Mouse (Mus musculus): ENCODE data around the gene Spef2.

GRCm38 (mm10) chr15:9624619-9625018 lies 124.0 kb downstream of the Spef2 start:
- TF ChIP-seq CTCF (IDR thresholded peaks at IDR 0.05; ENCODE audit: extremely low read depth, insufficient read depth, low read length) (no peak), POLR2A (IDR thresholded peaks at IDR 0.05; ENCODE audit: extremely low read depth, insufficient read depth, low read length) (no peak)
